Mouse (Mus musculus) MEL (cell line): ENCODE data around the gene Best1. TPM values are rescaled to one million over a fixed set of nuclear protein-coding genes. Genes with fewer than 3 reads are reported as not detected.

Experiments
- DNase-seq: peaks from one replicate; pipeline ENCODE4 v3.0.0; 2011; ENCODE audit warnings: low read depth, low spot score
- H3K27ac ChIP-seq: 2 replicates; pipeline ENCODE4 v1.5.1; 2012; ENCODE audit warnings: low read depth, mild to moderate bottlenecking, control low read depth, low read length, moderate library complexity; ENCODE audit not compliant: control insufficient read depth
- H3K27me3 ChIP-seq, 2 experiments: fragments of 150-350 bp in 1 of 2; sonication (generic) in 1 of 2; 2 replicates each; pipeline ENCODE4 v1.6.1; 2012; ENCODE audit warnings: low read length in 2 of 2, mild to moderate bottlenecking in 2 of 2, improper control_type of control experiment in 1 of 2, moderate library complexity in 1 of 2; ENCODE audit not compliant: insufficient read depth in 2 of 2, control insufficient read depth in 1 of 2
- H3K36me3 ChIP-seq, 2 experiments: 2 replicates each; pipeline ENCODE4 v1.6.1; 2012 to 2014; ENCODE audit warnings: low read length in 2 of 2, improper control_type of control experiment in 1 of 2, inconsistent platforms in 1 of 2, mild to moderate bottlenecking in 1 of 2; ENCODE audit not compliant: insufficient read depth in 2 of 2, control insufficient read depth in 1 of 2
- H3K4me1 ChIP-seq, 2 experiments: fragments of 150-350 bp in 1 of 2; sonication (generic) in 1 of 2; 2 replicates each; pipeline ENCODE4 v1.6.1; 2012; ENCODE audit warnings: low read length in 2 of 2, improper control_type of control experiment in 1 of 2, mild to moderate bottlenecking in 1 of 2; ENCODE audit not compliant: insufficient read depth in 2 of 2, control insufficient read depth in 1 of 2
- H3K4me3 ChIP-seq, 2 experiments: fragments of 150-350 bp in 1 of 2; sonication (generic) in 1 of 2; 2 replicates each; pipeline ENCODE4 v1.5.1; 2012; ENCODE audit warnings: low read depth in 2 of 2, low read length in 2 of 2, mild to moderate bottlenecking in 2 of 2, moderate library complexity in 2 of 2, control low read depth in 1 of 2, improper control_type of control experiment in 1 of 2; ENCODE audit not compliant: control insufficient read depth in 1 of 2, insufficient read depth in 1 of 2
- H3K79me2 ChIP-seq: 2 replicates; pipeline ENCODE4 v1.6.1; 2012; ENCODE audit warnings: mild to moderate bottlenecking, low read length, moderate library complexity; ENCODE audit not compliant: control insufficient read depth, poor library complexity, insufficient read depth
- H3K9ac ChIP-seq: 2 replicates; pipeline ENCODE4 v1.6.1; 2012; ENCODE audit warnings: low read depth, mild to moderate bottlenecking, control low read depth, low read length, moderate library complexity; ENCODE audit not compliant: control insufficient read depth, poor library complexity, severe bottlenecking
- H3K9me3 ChIP-seq: fragments of 150-350 bp; sonication (generic); replicated peaks from 2 replicates; pipeline ENCODE4 v1.6.1; 2012; ENCODE audit warnings: mild to moderate bottlenecking, low read length, improper control_type of control experiment, moderate library complexity; ENCODE audit not compliant: insufficient read depth
- CHD1 ChIP-seq: IDR thresholded peaks from 2 replicates; pipeline ENCODE4 v1.6.1; 2012; ENCODE audit warnings: low read depth, mild to moderate bottlenecking, inconsistent platforms, low read length, improper control_type of control experiment
- CHD2 ChIP-seq: IDR thresholded peaks from 2 replicates; pipeline ENCODE4 v1.6.1; 2011; ENCODE audit warnings: low read length, improper control_type of control experiment
- CTCF ChIP-seq, 3 experiments: IDR thresholded peaks in 2 of 3; conservative IDR thresholded peaks in 1 of 3; 2 replicates each; pipeline ENCODE4 v1.5.1; 2011 to 2012; ENCODE audit warnings: low read length in 3 of 3, low read depth in 2 of 3, mild to moderate bottlenecking in 2 of 3, improper control_type of control experiment in 1 of 3, inconsistent platforms in 1 of 3, mixed read lengths in 1 of 3, moderate library complexity in 1 of 3; ENCODE audit not compliant: control insufficient read depth in 1 of 3, insufficient read depth in 1 of 3, poor library complexity in 1 of 3, severe bottlenecking in 1 of 3
- ELF1 ChIP-seq: IDR thresholded peaks from 2 replicates; pipeline ENCODE4 v1.6.1; 2014; ENCODE audit warnings: low read depth, mild to moderate bottlenecking, inconsistent platforms, low read length, improper control_type of control experiment, moderate library complexity
- ETS1 ChIP-seq: IDR thresholded peaks from 2 replicates; pipeline ENCODE4 v1.6.1; 2012; ENCODE audit warnings: low read depth, mild to moderate bottlenecking, inconsistent platforms, low read length, improper control_type of control experiment, moderate library complexity
- GABPA ChIP-seq: IDR thresholded peaks from 2 replicates; pipeline ENCODE4 v1.6.1; 2012; ENCODE audit warnings: low read depth, mild to moderate bottlenecking, inconsistent platforms, low read length, improper control_type of control experiment, moderate library complexity
- GATA1 ChIP-seq: IDR thresholded peaks from 2 replicates; pipeline ENCODE4 v1.6.1; 2011; ENCODE audit warnings: low read depth, low read length, improper control_type of control experiment
- HCFC1 ChIP-seq: IDR thresholded peaks from 2 replicates; pipeline ENCODE4 v1.6.1; 2012; ENCODE audit warnings: low read depth, mild to moderate bottlenecking, inconsistent platforms, low read length, improper control_type of control experiment, moderate library complexity
- JUND ChIP-seq: IDR thresholded peaks from 2 replicates; pipeline ENCODE4 v1.6.1; 2011; ENCODE audit warnings: low read depth, mild to moderate bottlenecking, improper control_type of control experiment, low read length
- MAFK ChIP-seq: IDR thresholded peaks from 2 replicates; pipeline ENCODE4 v1.6.1; 2011; ENCODE audit warnings: low read depth, mild to moderate bottlenecking, low read length, improper control_type of control experiment, borderline replicate concordance
- MAX ChIP-seq: IDR thresholded peaks from 2 replicates; pipeline ENCODE4 v1.6.1; 2011; ENCODE audit warnings: low read length, improper control_type of control experiment
- MAZ ChIP-seq: IDR thresholded peaks from 2 replicates; pipeline ENCODE4 v1.6.1; 2012; ENCODE audit warnings: low read depth, mild to moderate bottlenecking, inconsistent platforms, low read length, improper control_type of control experiment
- MYC ChIP-seq: IDR thresholded peaks from 2 replicates; pipeline ENCODE4 v1.6.1; 2011; ENCODE audit warnings: low read depth, mild to moderate bottlenecking, low read length, improper control_type of control experiment, moderate library complexity
- POLR2A ChIP-seq, 2 experiments: IDR thresholded peaks; 2 replicates each; pipeline ENCODE4 v1.6.1; 2011 to 2012; ENCODE audit warnings: low read length in 2 of 2, mild to moderate bottlenecking in 2 of 2, control low read depth in 1 of 2, improper control_type of control experiment in 1 of 2, low read depth in 1 of 2, moderate library complexity in 1 of 2; ENCODE audit not compliant: control insufficient read depth in 1 of 2, insufficient read depth in 1 of 2, poor library complexity in 1 of 2
- SIN3A ChIP-seq: IDR thresholded peaks from 2 replicates; pipeline ENCODE4 v1.6.1; 2012; ENCODE audit warnings: low read length, improper control_type of control experiment, inconsistent platforms
- SMC3 ChIP-seq: IDR thresholded peaks from 2 replicates; pipeline ENCODE4 v1.6.1; 2011; ENCODE audit warnings: low read depth, low read length, improper control_type of control experiment
- TAL1 ChIP-seq: IDR thresholded peaks from 2 replicates; pipeline ENCODE4 v1.6.1; 2012; ENCODE audit warnings: mild to moderate bottlenecking, inconsistent platforms, low read length, moderate library complexity, mixed read lengths
- UBTF ChIP-seq: IDR thresholded peaks from 2 replicates; pipeline ENCODE4 v1.6.1; 2012; ENCODE audit warnings: low read depth, mild to moderate bottlenecking, inconsistent platforms, low read length, improper control_type of control experiment, moderate library complexity, borderline replicate concordance; ENCODE audit not compliant: insufficient read depth
- USF1 ChIP-seq: IDR thresholded peaks from 2 replicates; pipeline ENCODE4 v1.6.1; 2014; ENCODE audit warnings: low read depth, mild to moderate bottlenecking, inconsistent platforms, low read length, improper control_type of control experiment, moderate library complexity
- ZKSCAN1 ChIP-seq: IDR thresholded peaks from 2 replicates; pipeline ENCODE4 v1.6.1; 2012; ENCODE audit warnings: low read depth, mild to moderate bottlenecking, inconsistent platforms, low read length, improper control_type of control experiment, moderate library complexity
- ZMIZ1 ChIP-seq: IDR thresholded peaks from 2 replicates; pipeline ENCODE4 v1.6.1; 2012; ENCODE audit warnings: low read depth, mild to moderate bottlenecking, inconsistent platforms, low read length, improper control_type of control experiment, moderate library complexity
- polyA plus RNA-seq, 2 experiments: library from polyadenylated mRNA; stranded (reverse) in 1 of 2; unstranded in 1 of 2; fragments of >175 nt in 1 of 2; fragments of >200 nt in 1 of 2; gene quantifications; 2 replicates each; pipeline versions ENCODE4 v1.2.1 to v1.2.4; 2012; ENCODE audit warnings: low replicate concordance in 2 of 2, low read depth in 1 of 2; ENCODE audit not compliant: insufficient read length in 2 of 2, insufficient read depth in 1 of 2, missing spikeins in 1 of 2
- total RNA-seq: library from RNA; depleted of rRNA; stranded (reverse); fragments of 300-350 nt; gene quantifications from 2 replicates; pipeline ENCODE4 v1.2.3, GENCODE M21; 2012

Best1 gene
- total and polyA plus RNA-seq, 3 experiments, result 0.08 TPM; not detected in 2

DNA sequence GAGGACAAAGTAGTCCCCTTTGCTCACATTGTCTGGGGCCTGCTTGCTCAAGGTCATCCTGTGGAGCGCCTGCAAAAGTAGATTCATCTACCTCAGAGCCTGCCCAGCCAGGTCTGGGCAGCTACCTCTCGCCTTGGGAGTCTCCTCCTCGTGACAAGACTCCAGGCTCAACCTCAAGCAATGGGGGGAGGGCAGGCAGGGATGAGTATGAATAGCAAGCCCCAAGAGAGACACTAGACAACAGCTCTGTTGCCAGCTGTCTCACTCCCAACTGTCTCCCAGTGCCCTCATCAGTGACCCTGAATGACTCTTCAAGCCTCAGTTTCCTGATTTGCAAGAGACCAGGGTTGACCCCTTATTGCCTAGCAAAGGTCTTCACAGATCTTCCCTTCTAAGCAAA, 11.9 kb upstream of the Best1 start:
- no peaks in the 10 kb centered on the region for H3K79me2 ChIP-seq
- H3K36me3 ChIP-seq, result peaks cover 0 to 18% of the 10 kb centered on the region in 2 experiments; a peak in 2 of 4 replicates
- no peaks in the 10 kb centered on the region for H3K27me3 ChIP-seq
- H3K27ac ChIP-seq, result no peak overlapping the region
- H3K9me3 ChIP-seq, result no peaks in the 10 kb centered on the region
- no peak overlapping the region for H3K4me3 ChIP-seq
- no peak overlapping the region for H3K9ac ChIP-seq
- no peak for TF ChIP-seq TAL1
- TF ChIP-seq GABPA, result no peak
- no peak for TF ChIP-seq POLR2A (IDR thresholded peaks at IDR 0.05; ENCODE audit: control insufficient read depth in 1 of 2, insufficient read depth in 1 of 2, low read depth in 1 of 2, low read length in 2 of 2, poor library complexity in 1 of 2)
- no peak for TF ChIP-seq JUND
- peaks cover 2 to 31% of the 10 kb centered on the region in 2 experiments; a peak in 3 of 4 replicates for H3K4me1 ChIP-seq
- no peak for DNase-seq

DNA sequence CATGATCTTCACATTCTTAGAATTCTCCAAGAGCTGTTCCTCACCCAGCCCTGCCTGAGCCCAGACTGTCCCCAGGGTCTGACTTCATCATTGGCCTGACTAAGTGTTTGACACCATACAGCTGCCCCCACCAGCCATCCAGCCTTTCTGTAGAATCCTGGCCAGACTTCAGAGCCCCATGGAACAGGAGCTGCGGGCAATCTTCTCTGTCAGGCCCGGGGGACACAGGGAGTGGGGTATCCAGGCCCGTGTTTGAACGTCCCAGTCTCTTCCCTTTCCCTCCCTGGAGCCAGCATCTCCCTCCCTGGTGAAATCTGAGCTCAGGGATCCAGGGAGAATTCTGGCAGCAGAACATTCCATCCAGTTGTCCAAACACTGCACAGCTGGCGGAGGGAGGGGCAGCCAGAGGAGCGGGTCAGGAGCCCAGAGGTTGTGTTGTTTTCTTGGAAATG, 11.4 kb upstream of the Best1 start:
- Histone ChIP-seq H3K27ac (no peak overlapping the region), H3K4me3 (no peak overlapping the region), H3K4me1 (peaks cover 2 to 29% of the 10 kb centered on the region in 2 experiments; a peak in 3 of 4 replicates), H3K36me3 (peaks cover 0 to 17% of the 10 kb centered on the region in 2 experiments; a peak in 2 of 4 replicates), H3K9ac (no peak overlapping the region), H3K79me2 (no peaks in the 10 kb centered on the region), H3K27me3 (peaks cover 0 to 2% of the 10 kb centered on the region in 2 experiments; a peak in 1 of 4 replicates), H3K9me3 (no peaks in the 10 kb centered on the region)
- no peak for DNase-seq
- TF ChIP-seq ETS1 (no peak), SIN3A (no peak), MYC (no peak), UBTF (no peak), SMC3 (no peak), MAZ (no peak), ELF1 (no peak), ZKSCAN1 (no peak), CTCF (IDR thresholded peaks at IDR 0.05 in 2 of 3, conservative IDR thresholded peaks at IDR 0.05 in 1 of 3; ENCODE audit: control insufficient read depth in 1 of 3, insufficient read depth in 1 of 3, low read depth in 2 of 3, low read length in 3 of 3, poor library complexity in 1 of 3, severe bottlenecking in 1 of 3) (no peak), GABPA (no peak), HCFC1 (no peak), GATA1 (no peak), CHD1 (no peak), MAFK (no peak), ZMIZ1 (no peak), MAX (no peak), CHD2 (no peak), USF1 (no peak)
